Mouse (Mus musculus) intestine, postnatal 0 days (tissue): ENCODE data around the gene Unc45a. TPM values are rescaled to one million over a fixed set of nuclear protein-coding genes. Genes with fewer than 3 reads are reported as not detected.

ENCODE experiments used
- ATAC-seq: fragments of 200-750 bp; cut with Nextera tagmentation; 2 replicates; pipeline ENCODE4 v1.8.0; 2017; ENCODE audit warnings: mild to moderate bottlenecking, moderate TSS enrichment, moderate library complexity
- H3K27ac ChIP-seq: fragments of 300-500 bp; sonication (generic); 2 replicates; pipeline ENCODE4 v1.5.1; 2014; ENCODE audit warnings: mild to moderate bottlenecking, low read depth, low read length, moderate library complexity
- H3K27me3 ChIP-seq: fragments of 300-500 bp; sonication (generic); replicated peaks from 2 replicates; pipeline ENCODE4 v1.6.1; 2014; ENCODE audit warnings: low read length, mixed read lengths; ENCODE audit not compliant: control insufficient read depth, insufficient read depth
- H3K36me3 ChIP-seq: fragments of 300-500 bp; sonication (generic); 2 replicates; pipeline ENCODE4 v1.6.1; 2014; ENCODE audit warnings: mild to moderate bottlenecking, moderate library complexity; ENCODE audit not compliant: control insufficient read depth, insufficient read depth
- H3K4me1 ChIP-seq: fragments of 300-500 bp; sonication (generic); replicated peaks from 2 replicates; pipeline ENCODE4 v1.6.1; 2014; ENCODE audit warnings: antibody characterized with exemption, low read length, mixed read lengths; ENCODE audit not compliant: control insufficient read depth, insufficient read depth
- H3K4me2 ChIP-seq: fragments of 300-500 bp; sonication (generic); replicated peaks from 2 replicates; pipeline ENCODE4 v1.6.1; 2014; ENCODE audit warnings: low read depth, mild to moderate bottlenecking, moderate library complexity
- H3K4me3 ChIP-seq: fragments of 300-500 bp; sonication (generic); 2 replicates; pipeline ENCODE4 v1.5.1; 2014; ENCODE audit warnings: low read depth, low read length
- H3K9ac ChIP-seq: fragments of 300-500 bp; sonication (generic); 2 replicates; pipeline ENCODE4 v1.6.1; 2014; ENCODE audit warnings: mild to moderate bottlenecking, low read depth, low read length
- H3K9me3 ChIP-seq: fragments of 300-500 bp; sonication (generic); 2 replicates; pipeline ENCODE4 v1.6.1; 2016; ENCODE audit warnings: mixed run types; ENCODE audit not compliant: control insufficient read depth
- CTCF ChIP-seq: sonication (generic); IDR thresholded peaks from 2 replicates; pipeline ENCODE4 v1.5.1; 2016; ENCODE audit warnings: low read depth, mild to moderate bottlenecking, control low read depth, antibody characterized with exemption, moderate library complexity
- WGBS: fragments of 180-500 bp; shearing (Covaris S2); extraction: QIAGEN DNeasy Blood & Tissue Kit; methylation state at CpG from one replicate; pipeline ENCODE4 v1.1.7; 2014; 5-methylcytosine and 5-hydroxymethylcytosine counted together
- polyA plus RNA-seq: library from polyadenylated mRNA; unstranded; fragments of >200 nt; fragmentation: Nextera tagmentation; extraction: Ambion mirVana; gene quantifications from 2 replicates; pipeline ENCODE4 v1.2.1, GENCODE M21; 2015

Unc45a gene
- polyA plus RNA-seq, 1 experiment from 2014 or later, result 20.0 TPM

GRCm38 (mm10) chr7:80299568-80299967 lies 41.2 kb downstream of the Unc45a start:
- no peak overlapping the region for H3K4me3 ChIP-seq
- no peak for TF ChIP-seq CTCF
- H3K36me3 ChIP-seq, result peaks cover 31% of the 10 kb centered on the region
- no peak for ATAC-seq
- 85% methylated on average over 3 of the region's 3 CpGs for WGBS
- no peaks in the 10 kb centered on the region for H3K9me3 ChIP-seq
- H3K4me1 ChIP-seq, result no peaks in the 10 kb centered on the region
- no peaks in the 10 kb centered on the region for H3K27me3 ChIP-seq
- H3K4me2 ChIP-seq, result no peak overlapping the region
- no peak overlapping the region; the same call in 1 of the 2 replicates for H3K27ac ChIP-seq
- no peak overlapping the region for H3K9ac ChIP-seq

- TF ChIP-seq CTCF, result no peak
- Histone ChIP-seq H3K4me3 (no peak overlapping the region), H3K27ac (no peak overlapping the region), H3K27me3 (no peaks in the 10 kb centered on the region), H3K36me3 (peaks cover 23% of the 10 kb centered on the region), H3K9me3 (no peaks in the 10 kb centered on the region), H3K9ac (no peak overlapping the region), H3K4me1 (no peaks in the 10 kb centered on the region), H3K4me2 (no peak overlapping the region)
- no peak for ATAC-seq
- 90% methylated on average over 4 of the region's 4 CpGs for WGBS
Measured at GRCm38 (mm10) chr7:80298754-80299153, 42.1 kb downstream of the Unc45a start.

DNA sequence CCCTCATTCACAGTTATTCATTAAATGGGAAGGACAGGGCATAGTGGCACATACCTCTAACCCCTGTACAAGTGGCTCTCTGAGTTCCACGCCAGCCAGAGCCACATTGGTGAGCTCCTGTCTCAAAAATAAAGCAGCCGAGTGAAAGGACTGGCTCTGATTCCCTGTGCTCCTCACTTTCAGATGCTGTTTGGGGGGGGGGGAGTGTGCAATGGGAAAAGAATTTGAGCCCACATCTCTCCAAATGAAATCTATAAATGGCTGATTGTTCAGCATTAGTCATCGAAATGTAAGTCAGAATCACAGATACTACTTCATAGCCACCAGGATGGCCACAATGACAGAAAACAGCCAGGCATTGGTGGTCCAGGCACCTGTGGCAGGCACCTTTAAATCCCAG lies 43.8 kb downstream of the Unc45a start:
- Histone ChIP-seq H3K4me2 (no peak overlapping the region), H3K27me3 (no peaks in the 10 kb centered on the region), H3K9ac (no peak overlapping the region), H3K9me3 (no peaks in the 10 kb centered on the region), H3K27ac (no peak overlapping the region), H3K4me1 (no peaks in the 10 kb centered on the region), H3K36me3 (peaks cover 13% of the 10 kb centered on the region; the same call in 1 of the 2 replicates), H3K4me3 (no peak overlapping the region)
- 79% methylated on average over 3 of the region's 3 CpGs for WGBS
- no peak for TF ChIP-seq CTCF
- no peak for ATAC-seq

DNA sequence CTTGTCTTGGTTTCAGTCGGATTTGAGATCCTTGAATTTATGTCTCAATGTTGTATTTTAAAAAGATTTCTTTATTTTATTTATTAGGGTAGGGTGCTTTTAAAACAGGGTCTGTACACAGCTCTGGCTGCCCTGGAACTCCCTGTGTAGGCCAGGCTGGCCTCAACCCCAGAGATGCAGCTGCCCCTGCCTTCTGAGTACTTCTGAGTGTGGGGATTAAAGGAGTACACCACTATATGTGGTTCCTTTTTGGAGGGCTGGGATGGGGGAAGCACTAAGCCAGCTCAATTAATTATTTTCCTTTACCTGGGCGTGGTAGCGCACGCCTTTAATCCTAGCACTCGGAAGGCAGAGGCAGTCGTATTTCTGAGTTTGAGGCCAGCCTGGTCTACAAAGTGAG lies 44.3 kb downstream of the Unc45a start:
- H3K27me3 ChIP-seq, result no peaks in the 10 kb centered on the region
- no peak overlapping the region for H3K27ac ChIP-seq
- 74% methylated on average over 6 of the region's 6 CpGs for WGBS
- no peak overlapping the region; the same call in 1 of the 2 replicates for H3K4me2 ChIP-seq
- H3K4me3 ChIP-seq, result no peak overlapping the region
- H3K9ac ChIP-seq, result no peak overlapping the region
- no peaks in the 10 kb centered on the region for H3K4me1 ChIP-seq
- 0 out of 2 replicates have a peak, but pooled peaks cover 8% of the 10 kb centered on the region for H3K36me3 ChIP-seq
- H3K9me3 ChIP-seq, result no peaks in the 10 kb centered on the region
- TF ChIP-seq CTCF, result no peak
- no peak for ATAC-seq

DNA sequence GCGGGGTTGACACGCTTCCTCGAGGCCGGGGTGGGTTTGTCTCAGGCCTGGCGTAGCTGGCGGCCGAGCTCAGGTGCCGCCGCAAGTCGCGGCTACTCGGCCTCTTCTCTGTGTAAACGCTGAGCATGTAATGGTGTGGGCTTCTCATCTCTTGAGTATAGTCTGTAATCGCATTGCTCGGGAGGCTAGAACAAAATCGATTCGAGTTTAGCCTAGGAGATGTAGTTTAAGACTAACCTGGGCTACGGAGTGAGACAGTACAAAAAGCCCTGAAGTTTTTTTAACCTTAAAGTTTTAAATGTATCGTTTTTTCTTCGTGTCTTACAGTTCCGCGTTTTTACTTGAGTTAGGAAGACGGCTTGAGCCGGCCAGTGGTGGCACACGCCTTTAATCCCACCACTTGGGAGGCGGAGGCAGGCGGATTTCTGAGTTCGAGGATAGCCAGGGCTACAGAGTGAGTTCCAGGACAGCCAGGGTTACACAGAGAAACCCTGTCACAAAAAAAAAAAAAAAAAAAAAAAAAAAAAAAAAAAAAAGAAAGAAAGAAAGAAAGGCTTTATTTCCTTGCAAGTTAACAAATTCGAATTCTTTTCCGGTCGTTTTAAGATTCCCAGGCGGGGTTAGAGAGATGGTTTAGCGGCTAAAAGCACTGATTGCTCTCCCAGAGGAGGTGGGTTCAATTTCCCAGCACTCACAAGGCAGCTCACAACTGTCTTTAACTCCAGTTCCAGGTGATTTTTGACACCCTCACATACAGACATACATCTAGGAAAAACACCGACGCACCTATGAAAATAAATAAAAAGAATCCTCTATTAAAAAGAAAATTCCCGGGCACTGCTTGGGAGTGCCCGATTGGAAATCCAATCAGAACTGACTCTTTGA lies 45.8 kb downstream of the Unc45a start:
- peak; percentile 56 for ATAC-seq
- H3K36me3 ChIP-seq, result peaks cover 6% of the 10 kb centered on the region
- H3K4me1 ChIP-seq, result no peaks in the 10 kb centered on the region
- H3K27me3 ChIP-seq, result no peaks in the 10 kb centered on the region
- no peaks in the 10 kb centered on the region for H3K9me3 ChIP-seq
- WGBS, result 7% methylated on average over 37 of the region's 37 CpGs
- no peak for TF ChIP-seq CTCF
- H3K4me2 ChIP-seq, result peak overlapping the region; percentile 88
- H3K9ac ChIP-seq, result peak overlapping the region; percentile 66
- H3K4me3 ChIP-seq, result peak overlapping the region; percentile 75
- peak overlapping the region; percentile 64 for H3K27ac ChIP-seq

GRCm38 (mm10) chr7:80294062-80294763 lies 46.6 kb downstream of the Unc45a start, which contains the start of gene Prc1:
TSS of gene Prc1 (plus strand) at chr7:80294450.
- H3K27me3 ChIP-seq, result no peaks in the 10 kb centered on the region
- H3K36me3 ChIP-seq, result peaks cover 8% of the 10 kb centered on the region
- no peak for TF ChIP-seq CTCF
- H3K9ac ChIP-seq, result peak within 1 kb of the TSS; percentile 66
- no peaks in the 10 kb centered on the region for H3K4me1 ChIP-seq
- H3K4me3 ChIP-seq, result peak within 1 kb of the TSS; percentile 75
- under 1% methylated on average over 52 of the region's 52 CpGs for WGBS
- ATAC-seq, result peak; percentile 99
- peak within 1 kb of the TSS; percentile 64 for H3K27ac ChIP-seq
- H3K4me2 ChIP-seq, result peak within 1 kb of the TSS; percentile 88
- no peaks in the 10 kb centered on the region for H3K9me3 ChIP-seq
